Mouse (Mus musculus) urinary bladder, postnatal 4 days (tissue): ENCODE measurements at regions not wholly inside any gene's neighbourhood (a gene's known extent, or its start where the extent isn't known, plus 50 kb on each side); places are given as distances from the start of the nearest gene placed in this dataset.

Experiments used
- DNase-seq, 2 experiments: peaks; one replicate each; pipeline ENCODE4 v3.0.0; 2021 to 2022; ENCODE audit warnings: low spot score in 2 of 2

- no peak for DNase-seq
Measured at GRCm38 (mm10) chr1:77933095-77933766, 263.7 kb downstream of the Pax3 start.

- no peak for DNase-seq
Measured at GRCm38 (mm10) chr1:77932226-77932625, 264.7 kb downstream of the Pax3 start.

- DNase-seq: no peak
Measured at GRCm38 (mm10) chr1:77930661-77931060, 266.3 kb downstream of the Pax3 start.

GRCm38 (mm10) chr1:77929552-77929951, 267.4 kb downstream of the Pax3 start:
- DNase-seq: no peak

GRCm38 (mm10) chr1:77926146-77926545, 270.8 kb downstream of the Pax3 start:
- DNase-seq: no peak

- no peak for DNase-seq
Measured at GRCm38 (mm10) chr1:77896226-77896625, 300.7 kb downstream of the Pax3 start.

- DNase-seq: no peak
Measured at GRCm38 (mm10) chr1:77879026-77879425, 317.9 kb downstream of the Pax3 start.

- DNase-seq: no peak
Measured at GRCm38 (mm10) chr1:77870125-77870524, 326.8 kb downstream of the Pax3 start.

- DNase-seq: no peak
Measured at GRCm38 (mm10) chr1:77869174-77869573, 327.8 kb downstream of the Pax3 start.

- DNase-seq: no peak
Measured at GRCm38 (mm10) chr1:77859931-77860330, 337.0 kb downstream of the Pax3 start.

- no peak for DNase-seq
Measured at GRCm38 (mm10) chr1:77854366-77854765, 339.5 kb upstream of the Epha4 start.

GRCm38 (mm10) chr1:77847766-77848615, 333.1 kb upstream of the Epha4 start:
- no peak for DNase-seq

GRCm38 (mm10) chr1:77846039-77846727, 331.3 kb upstream of the Epha4 start:
- no peak for DNase-seq

GRCm38 (mm10) chr1:77840672-77841071, 325.8 kb upstream of the Epha4 start:
- no peak for DNase-seq

- no peak for DNase-seq
Measured at GRCm38 (mm10) chr1:77832174-77832573, 317.3 kb upstream of the Epha4 start.

GRCm38 (mm10) chr1:77824716-77825387, 310.0 kb upstream of the Epha4 start:
- DNase-seq: no peak

- DNase-seq: no peak
Measured at GRCm38 (mm10) chr1:77823801-77824687, 309.2 kb upstream of the Epha4 start.

GRCm38 (mm10) chr1:77820101-77820500, 305.2 kb upstream of the Epha4 start:
- DNase-seq: no peak

- no peak for DNase-seq
Measured at GRCm38 (mm10) chr1:77815451-77815850, 300.6 kb upstream of the Epha4 start.

GRCm38 (mm10) chr1:77811573-77811972, 296.7 kb upstream of the Epha4 start:
- no peak for DNase-seq

GRCm38 (mm10) chr1:77790974-77791373, 276.1 kb upstream of the Epha4 start:
- no peak for DNase-seq
